Mouse (Mus musculus) left cerebral cortex, adult 8-10 months (tissue): ENCODE data around the gene Pfn1. TPM values are rescaled to one million over a fixed set of nuclear protein-coding genes. Genes with fewer than 3 reads are reported as not detected.

Experiments
- DNase-seq, 2 experiments: peaks; one replicate each; pipeline ENCODE4 v3.0.0; 2022; ENCODE audit warnings: low spot score in 2 of 2
- total RNA-seq, 4 experiments: library from RNA; stranded (reverse); gene quantifications; 2 replicates each; pipeline ENCODE4 v1.2.4; 2022

Pfn1 gene
- total RNA-seq: 100 to 1,000 TPM; 203 to 237 (median 220) TPM

DNA sequence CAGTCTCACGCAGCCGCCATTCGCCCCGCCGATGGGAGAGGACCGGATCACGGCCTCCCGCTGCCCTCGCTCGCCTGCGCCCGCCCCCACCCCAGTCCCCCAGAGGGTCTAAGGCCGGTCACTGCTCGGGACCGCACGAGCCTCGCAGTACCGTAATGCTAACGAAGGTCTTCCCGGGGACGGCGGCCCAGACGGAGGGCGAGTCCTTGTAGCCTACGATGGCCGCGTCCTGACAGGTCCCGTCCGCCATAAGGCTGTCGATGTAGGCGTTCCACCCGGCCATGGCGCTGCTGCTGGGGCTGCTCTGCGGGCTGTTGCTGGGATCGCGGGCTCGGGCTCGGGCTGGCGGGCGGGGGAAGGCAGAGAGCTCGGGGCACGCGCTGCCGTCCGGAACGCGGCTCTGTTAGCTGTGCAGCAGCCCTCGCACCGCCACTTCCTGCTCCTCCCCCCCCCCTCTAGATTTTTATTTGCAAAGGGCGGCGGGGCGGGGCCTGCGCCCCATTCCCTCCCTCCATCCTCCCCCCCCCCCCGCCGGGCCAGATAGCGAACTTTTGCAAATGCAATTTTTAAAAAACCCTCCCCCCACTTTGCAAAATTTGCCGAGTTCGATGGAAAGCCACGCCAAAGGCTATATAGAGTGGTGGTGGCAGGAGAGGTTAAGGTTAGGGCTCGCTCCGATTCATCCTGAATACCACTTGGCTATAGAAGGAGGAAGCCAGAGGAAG, at the start of gene Pfn1:
Gene Pfn1 (minus strand): TSS at position 447 of the 725 bp plus-strand sequence.
- peak in 1 of 2 experiments; percentile 41 for DNase-seq

DNA sequence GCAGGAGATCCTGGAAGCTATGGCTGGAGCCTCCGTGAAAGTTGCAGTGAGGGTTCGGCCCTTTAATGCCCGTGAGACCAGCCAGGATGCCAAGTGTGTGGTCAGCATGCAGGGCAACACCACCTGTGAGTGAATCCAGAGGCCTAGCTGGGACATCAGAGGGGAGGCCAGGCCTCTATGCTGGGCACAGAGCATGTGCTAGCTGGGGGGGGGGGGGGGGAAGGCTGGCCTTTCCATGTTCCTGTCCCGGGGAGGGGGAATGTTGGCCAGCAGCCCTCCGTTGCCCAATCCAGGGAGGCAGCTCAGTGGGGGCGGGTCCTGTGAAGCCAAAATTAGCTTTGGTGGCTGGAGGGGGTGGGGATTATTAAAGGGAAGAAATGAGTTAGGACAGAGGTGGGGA, 48.3 kb upstream of the Pfn1 start:
- DNase-seq: no peak

DNA sequence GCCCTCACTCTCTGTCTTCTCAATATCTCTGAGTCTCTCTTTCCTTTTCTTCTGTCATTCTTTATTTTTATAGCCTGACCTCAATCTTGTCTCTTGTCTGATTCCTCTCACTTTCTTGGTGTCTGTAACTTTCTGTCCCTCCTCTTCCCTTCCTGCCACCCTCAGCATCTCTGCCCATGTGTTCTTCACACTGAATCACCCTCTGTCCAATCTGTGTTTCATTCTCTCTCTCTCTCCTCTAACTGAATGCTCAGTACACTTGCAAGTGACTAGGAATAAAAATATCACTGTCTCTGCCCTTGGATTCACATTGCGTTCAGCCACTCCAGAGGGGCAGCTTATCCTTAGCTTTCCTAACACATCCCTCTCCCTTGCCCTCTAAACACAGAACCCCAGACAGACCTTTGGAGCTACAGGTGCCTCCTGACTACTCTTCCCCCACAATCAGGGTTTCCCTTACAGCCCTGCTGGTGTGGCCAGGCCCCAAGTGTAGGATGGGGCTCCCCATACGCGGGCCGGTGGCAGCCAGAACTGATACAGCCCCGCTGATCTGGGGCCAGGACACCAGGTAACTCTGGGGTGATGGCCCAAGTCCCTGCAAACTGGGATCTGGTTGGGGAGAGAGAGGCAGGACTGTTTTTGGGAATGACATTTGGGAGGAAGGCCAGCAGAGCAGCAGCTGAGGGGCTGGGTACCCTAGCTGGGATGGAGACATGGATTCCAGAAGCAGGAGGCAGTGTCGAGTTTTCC, 47.7 kb upstream of the Pfn1 start:
- no peak for DNase-seq

DNA sequence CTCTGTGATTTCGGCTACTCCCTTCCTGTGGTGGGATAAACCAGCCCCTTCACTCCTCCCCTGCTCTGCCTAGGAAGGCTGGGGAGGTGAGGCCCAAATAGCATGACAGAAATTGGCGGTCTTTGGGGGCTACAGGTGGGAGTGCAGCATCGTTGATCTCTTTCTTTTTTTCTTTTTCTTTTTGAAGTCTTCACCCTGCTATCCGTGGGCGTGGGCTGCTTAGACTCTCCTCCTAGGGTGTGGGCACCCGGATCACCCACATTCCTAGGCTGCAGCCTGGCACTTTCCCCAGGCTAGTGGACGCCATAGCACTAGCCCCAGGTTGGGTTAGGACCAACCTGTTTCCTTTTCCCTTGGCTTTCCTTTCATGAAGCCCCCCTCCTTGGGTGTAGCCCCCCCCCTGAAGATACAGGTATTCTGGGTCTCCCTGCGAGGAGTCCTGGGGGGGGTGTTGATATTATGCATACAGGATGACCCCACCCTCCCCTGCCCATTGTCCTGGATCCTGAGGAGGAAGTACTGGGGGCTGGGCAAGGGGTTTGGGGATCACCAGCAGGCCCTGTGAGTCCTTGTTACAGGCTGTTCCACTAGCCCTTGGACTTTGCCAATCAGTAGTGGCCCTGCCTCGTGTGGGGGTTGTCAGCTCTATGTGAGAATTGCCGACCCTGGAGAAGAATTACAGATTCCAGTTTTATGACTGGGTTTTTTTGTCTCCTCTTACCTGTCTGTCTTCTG, 46.9 kb upstream of the Pfn1 start:
- DNase-seq: no peak

DNA sequence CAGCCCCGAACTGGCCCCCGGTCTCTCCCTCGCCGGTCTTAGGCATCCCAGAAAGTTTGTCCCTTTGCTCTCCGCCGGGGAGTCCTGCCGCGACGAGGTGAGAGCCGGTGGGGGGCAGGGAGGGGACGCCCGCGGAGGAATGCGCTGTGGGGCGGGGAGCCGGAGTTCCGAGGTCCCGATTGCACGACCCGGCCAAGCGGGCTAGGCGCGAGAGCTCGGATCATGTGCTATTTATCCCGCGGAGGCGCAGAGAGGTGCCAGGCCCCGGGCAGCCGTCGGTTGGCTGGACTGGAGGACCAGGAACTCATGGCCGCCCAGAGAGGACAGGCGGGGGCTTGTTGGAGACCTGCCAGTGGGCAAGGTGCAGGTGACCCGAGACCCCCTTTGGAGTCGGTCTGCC, 46.2 kb upstream of the Pfn1 start:
- DNase-seq: peak; percentile 45 to 55

DNA sequence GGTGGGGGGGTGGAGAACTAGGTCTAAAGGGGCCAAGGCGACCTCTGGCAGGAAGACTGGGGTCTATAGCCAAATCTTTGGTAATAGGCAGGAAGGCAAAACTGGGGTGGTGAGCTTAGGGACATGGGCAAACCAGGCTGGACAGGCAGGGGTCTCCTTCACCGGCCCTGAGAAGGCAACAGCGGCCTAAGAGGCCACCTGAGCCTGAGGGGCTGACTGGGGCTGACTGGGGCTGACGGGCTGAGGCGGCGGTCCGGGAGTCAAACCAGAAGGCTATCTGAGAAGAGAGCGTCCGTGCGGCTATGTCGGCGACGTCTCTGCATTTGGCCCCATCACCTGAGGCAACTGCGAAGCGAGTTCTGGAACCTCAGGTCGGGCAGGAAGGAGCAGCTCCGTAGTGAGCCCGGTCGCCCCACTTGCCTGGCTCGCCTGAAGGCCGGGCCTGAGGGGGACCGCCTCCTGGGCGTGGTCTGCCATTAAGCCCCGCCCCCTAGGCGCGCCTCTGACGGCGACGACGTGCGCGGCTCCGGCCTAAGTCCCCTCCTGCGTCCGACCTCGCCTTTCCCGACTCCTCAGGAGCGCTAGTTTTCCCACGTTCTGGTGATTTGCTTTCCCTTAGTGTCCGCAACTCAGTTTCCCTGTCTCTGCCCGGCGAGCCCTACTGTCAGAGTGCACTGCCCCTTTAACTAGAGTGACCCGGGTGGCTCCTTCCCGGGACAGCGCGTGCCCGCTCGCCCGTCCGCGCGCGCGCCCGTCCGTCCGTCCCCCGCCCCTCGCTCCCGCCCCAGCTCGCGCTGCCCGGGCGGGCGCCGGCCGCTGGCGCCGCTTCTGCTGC, 45.5 kb upstream of the Pfn1 start, which contains the start of the genes Inca1 and Kif1c:
Gene Inca1 (minus strand): TSS at position 434 of the 835 bp plus-strand sequence.
Gene Kif1c (plus strand): TSS at position 827 of the 835 bp plus-strand sequence.
- peak; percentile 88 to 89 for DNase-seq

DNA sequence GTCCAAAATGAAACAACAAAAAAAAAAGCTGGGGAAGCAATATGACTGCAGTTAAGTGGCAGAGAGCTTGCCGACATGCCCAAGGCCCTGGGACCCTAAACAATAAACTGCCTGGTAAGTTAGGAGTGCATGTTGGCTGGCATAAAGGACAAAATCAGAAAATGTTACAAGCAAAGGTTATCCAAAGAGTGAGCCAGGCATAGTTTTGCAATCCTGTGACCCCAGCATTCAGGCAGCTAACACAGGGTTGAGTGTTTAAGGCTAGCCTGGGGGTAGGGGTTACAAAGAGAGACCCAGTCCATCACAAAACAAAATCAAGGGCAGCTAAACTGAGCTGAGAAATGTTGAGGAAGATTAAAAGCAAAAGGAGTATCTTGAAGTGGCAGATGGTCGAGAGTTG, 44.6 kb upstream of the Pfn1 start:
- DNase-seq: no peak

DNA sequence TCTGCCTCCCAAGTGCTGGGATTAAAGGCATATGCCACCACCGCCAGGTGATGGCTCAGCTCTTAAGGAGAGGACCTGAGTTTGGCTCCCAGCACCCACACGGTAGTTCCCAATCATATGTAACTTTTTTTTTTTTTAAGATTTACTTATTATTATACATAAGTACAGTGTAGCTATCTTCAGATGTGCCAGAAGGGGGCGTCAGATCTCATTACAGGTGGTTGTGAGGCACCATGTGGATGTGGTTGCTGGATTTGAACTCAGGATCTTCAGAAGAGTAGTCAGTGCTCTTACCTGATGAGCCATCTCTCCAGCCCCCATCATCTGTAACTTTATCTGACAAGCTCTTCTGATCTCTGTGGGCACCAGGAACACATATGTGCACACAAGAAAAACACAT, 42.9 kb upstream of the Pfn1 start:
- DNase-seq: no peak

DNA sequence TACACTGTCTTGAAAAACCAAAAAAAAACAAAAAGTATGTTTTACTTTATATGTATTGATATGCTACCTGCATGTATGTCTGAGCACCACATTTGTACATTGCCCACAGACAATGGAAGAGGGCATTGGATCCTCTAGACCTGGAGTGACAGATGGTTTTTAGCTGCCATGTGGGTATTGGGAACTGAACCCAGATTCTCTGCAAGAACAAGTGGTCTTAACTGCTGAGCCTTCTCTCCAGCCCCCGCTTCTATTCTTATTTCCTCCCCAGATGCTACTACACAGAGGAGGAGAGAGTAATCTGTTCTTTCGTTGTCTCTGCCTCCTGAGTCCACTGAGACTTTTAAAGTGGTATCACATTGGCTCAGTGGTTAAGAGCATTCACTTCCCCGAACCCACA, 39.1 kb upstream of the Pfn1 start:
- DNase-seq: no peak

DNA sequence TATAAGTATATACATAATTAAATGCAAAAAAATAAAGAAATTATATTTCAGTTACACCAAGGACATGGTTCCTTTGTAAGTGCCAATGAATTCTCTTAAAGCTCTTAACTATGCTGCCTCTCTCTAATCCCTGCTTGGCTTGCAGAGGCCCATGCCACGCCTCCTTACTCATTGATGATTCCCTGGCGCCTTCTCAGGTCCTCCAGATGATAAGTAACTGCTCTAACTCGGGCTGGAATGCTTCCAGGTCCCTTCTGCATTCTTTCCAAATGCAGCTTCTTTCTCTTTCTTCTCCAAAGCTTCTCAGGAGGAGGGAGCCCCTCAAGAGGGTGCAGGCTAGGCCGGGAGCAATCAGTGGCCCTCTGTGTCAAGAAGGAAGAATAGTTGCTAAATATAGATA, 35.1 kb upstream of the Pfn1 start:
- DNase-seq: no peak

DNA sequence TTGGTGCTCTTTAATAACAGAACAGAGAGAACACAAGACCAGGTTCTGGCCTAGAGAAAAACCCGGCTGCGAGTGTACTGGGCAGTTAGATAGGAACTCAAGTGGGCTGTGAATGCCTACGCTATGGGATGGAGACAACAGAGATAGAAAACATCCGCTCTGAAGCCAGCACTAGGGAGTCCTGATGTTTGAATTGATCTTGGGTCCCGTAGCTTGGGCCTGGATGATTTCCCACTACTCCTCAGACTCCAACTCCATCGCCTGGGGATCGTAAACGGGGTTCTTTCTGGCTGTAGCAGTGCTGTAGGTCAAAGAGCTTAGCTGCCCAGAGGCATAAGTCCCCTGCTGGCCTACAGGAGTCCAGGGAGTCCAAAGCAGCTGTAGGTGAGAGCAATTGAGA, 33.9 kb upstream of the Pfn1 start:
- DNase-seq: no peak

DNA sequence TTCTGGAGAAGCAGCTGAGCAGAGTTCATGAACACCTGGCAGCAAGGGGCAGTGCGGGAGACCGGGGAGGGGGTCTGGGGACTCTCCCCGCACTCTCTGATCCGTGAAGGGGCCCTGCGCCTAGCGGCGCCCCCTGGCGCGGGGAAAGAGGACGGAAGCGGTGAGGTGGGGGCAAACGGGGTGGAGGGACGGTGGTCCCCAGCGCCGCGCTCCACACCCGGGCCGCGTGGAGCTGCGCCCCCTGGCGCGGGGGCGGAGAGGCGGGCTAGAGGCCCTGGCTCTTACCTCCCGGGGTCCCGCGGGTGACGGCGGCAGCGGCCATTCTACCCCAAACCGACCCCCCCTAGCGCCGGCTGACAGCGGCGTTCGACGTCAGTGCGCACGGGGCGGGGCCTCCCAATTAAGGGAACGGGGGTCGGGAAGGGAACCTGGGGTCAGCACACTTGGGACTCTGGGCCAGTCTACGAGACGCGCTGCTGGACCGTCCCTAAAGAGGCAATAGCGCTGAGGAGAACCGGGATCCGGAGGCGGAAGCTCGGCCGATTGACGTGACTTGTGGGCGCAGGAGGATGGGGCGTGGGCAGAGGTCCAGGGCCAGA, 33.3 kb upstream of the Pfn1 start, which contains the start of gene Camta2:
Gene Camta2 (minus strand): TSS at position 505 of the 599 bp plus-strand sequence.
- peak; percentile 68 to 79 for DNase-seq

DNA sequence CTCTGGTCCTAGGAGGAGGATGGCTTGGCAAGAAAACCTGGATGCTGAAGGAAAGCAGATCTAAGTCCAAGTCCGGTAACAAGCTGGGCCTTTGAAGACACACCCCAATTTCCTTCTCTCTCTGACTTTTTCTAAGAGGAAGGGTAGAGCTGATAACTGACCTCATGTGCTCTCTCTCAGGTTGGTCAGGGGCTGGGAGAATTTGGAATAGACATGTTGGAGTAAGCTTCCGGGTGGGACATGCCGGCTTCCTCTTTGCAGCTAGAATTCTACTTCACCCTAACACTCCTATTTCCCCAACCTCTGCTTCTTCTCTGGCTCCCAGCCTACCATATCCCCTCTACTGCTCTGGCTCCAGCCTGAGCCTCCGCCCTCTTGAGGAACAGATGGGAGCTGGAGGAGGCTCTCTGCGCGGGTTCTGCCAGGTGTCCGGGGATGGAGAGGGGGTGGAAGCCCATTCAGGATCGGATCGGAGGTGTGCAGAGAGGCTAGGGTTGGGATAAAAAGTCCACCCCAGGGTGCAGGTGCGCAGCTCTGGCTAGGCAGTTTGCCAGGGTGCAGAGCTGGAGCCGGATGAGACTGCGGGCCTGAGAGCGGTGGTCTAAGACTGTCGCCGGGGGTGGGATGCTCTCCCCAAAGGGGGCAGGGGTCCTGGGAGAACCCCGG, 32.6 kb upstream of the Pfn1 start:
- peak; percentile 57 to 73 for DNase-seq

DNA sequence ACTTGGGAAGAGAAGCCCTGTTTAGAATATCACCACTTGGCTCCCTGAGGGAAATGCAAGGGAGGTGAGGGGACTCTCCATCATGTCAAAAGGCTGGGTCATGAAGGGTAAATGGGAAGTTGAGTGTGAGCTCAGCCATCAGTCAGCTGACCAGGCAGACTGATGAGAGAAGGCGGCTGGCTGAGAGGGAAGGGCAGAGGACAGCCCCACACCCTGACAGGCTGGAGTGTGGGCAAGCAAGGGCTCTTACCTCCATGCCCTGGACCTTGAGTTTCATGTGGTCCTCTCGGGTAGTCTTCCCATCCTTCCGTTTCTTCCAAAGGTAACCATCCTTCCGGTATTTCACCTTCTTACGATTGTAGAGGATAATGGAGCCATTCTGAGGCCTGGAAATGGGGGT, 29.2 kb upstream of the Pfn1 start:
- DNase-seq: no peak

DNA sequence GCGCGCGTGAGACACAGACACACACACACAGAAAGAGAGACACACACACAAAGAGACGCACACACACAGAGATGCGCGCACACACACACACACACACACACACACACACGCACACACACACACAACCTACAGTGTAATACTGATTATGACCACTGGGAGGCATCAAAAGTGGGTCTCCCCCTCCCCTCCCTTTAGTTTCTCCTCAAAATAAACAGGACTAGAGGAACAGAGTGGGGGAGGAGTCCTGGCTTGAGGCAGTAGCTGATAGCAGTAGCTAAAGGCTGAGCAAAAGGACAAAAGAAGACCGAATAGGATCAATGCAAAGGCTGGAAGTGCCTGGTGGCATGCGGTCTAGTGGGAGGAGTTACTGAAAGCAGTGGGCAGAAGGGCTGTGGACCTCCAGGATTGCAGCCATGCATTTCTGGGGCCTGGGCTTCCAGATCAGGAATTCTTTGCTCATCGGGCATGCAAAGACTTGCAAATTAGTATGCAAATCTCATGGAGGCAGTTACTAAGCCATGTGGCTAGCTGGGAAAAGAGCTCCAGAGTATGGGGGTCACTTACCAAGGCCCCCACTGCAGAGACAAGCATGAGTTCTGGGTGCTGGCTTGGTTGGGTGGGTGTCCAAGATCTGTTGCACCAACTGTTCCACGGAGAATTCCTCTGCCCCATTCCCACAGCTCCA, 27.6 kb upstream of the Pfn1 start:
- DNase-seq: no peak

DNA sequence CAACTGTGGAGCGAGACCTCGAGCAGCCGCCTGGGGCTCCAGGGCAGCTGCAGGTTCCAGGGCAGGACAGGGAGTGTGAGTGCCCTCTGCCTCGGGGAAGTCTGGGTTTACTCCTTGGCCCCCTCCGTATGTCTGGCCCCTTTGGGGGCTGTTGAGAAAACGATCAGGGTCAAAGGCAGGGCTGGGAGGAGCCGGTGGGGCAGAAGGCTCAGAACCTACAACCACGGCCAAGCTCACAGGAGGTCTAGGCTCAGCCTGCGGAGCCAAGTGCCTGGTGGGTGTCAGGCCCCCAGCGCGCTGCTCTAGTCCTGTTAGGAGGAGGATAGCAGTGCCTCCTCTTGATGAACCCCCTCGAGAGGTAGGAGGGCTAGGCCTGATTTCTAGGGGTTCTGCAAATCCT, 26.7 kb upstream of the Pfn1 start:
- DNase-seq: no peak

DNA sequence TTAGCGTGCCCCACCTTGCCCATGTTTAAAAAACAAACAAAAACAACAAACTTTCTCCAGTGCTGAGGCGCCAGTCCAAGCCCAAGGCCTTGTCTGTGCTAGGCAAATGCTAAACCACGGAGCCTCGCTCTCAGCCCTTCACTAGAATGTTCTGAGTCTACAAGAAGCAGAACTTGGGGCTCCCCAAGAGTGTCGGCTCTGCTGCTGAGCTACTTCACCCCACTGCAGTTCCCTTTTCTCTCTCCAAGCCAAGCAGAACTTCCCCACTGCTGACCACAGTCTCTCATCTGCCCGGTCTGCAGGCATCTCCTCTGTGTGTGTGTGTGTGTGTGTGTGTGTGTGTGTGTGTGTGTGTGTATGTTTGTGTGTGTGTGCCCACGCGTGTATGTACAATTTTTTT, 25.4 kb upstream of the Pfn1 start:
- DNase-seq: no peak

DNA sequence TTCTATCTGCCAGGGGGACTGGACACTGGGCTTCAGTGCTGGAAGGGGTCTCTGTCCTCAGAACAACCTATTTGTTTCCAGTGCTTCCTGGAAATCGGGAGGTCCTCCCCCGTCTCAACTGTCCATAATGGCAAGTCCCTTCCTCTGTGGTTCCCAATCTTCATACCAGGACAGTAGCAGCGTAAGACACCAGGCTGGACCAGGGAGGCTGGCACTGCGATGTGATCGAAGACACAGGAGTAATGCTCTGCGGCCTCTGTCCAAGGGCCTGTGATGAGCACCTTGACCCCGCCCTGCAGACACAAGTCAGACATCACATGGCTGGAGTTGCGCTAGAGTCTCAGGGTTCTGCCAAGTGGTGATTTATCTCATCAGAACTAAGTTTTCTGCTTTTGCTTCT, 24.9 kb upstream of the Pfn1 start:
- DNase-seq: no peak

DNA sequence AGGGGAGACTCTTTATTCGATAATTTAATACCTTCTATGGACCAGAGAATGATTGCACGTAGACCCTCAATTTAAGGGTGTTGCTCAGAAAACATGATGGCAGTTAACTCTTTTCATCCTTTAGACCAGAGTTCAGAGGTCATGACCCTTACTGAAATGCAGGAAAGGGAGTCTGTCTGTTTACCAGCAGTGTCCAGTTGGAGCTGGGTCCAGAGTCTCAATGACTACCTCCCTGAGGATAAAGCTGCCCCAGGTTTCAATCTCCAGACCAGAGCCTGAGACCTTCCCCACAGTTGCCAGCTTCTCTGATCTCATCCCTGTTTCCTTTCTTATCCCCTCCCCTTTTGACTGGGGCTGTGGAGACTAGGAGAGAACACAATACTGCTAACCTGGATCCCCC, 24.1 kb upstream of the Pfn1 start:
- DNase-seq: no peak

DNA sequence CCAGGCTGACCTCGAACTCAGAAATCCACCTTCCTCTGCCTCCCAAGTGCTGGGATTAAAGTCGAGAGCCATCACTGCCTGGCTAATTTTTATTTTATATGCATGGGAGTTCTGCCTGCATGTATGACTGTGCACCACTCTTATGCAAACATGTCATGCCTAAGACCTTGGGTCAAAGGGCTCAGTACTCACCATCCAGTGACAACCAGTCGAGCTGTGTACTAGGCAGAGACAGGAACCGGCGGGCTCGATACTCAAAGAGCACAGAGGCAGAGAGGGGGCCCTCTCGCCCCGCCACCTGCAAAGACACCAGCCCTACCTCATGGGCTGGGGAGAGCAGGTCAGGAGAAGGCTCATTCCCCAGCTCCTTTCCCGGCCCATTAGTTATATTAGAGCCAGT, 23.6 kb upstream of the Pfn1 start:
- no peak for DNase-seq
